Mouse (Mus musculus): Measurements from ENCODE around the gene Abhd12. TPM values are rescaled to one million over a fixed set of nuclear protein-coding genes. Genes with fewer than 3 reads are reported as not detected.

The Abhd12 gene
- polyA plus RNA-seq, 1 experiment from 2014 or later: 73.2 TPM

- TF ChIP-seq EP300 (optimal IDR thresholded peaks at IDR 0.05) (no peak), CTCF (IDR thresholded peaks at IDR 0.05; ENCODE audit: low read depth) (no peak)
- WGBS: 91% methylated on average over 7 of the region's 7 CpGs
Measured at GRCm38 (mm10) chr2:150832029-150832428, 72.5 kb downstream of the Abhd12 start.

GRCm38 (mm10) chr2:150830911-150831441 is 73.6 kb downstream of the Abhd12 start:
- Histone ChIP-seq H3K4me2 (replicated peaks; ENCODE audit: low read depth) (no peak overlapping the region), H3K4me1 (replicated peaks; ENCODE audit: control insufficient read depth, insufficient read depth) (no peaks in the 10 kb centered on the region), H3K9me3 (ENCODE audit: control insufficient read depth, low read length) (no peaks in the 10 kb centered on the region), H3K27me3 (ENCODE audit: control insufficient read depth, insufficient read depth, low read length) (no peaks in the 10 kb centered on the region), H3K9ac (ENCODE audit: low read length) (no peak overlapping the region), H3K27ac (replicated peaks) (0 out of 2 replicates have a peak overlapping the region, but pooled peaks have one; percentile 8), H3K36me3 (ENCODE audit: control insufficient read depth, insufficient read depth, low read length) (peaks cover 50% of the 10 kb centered on the region), H3K4me3 (ENCODE audit: low read depth, low read length) (no peak overlapping the region)
- TF ChIP-seq CTCF (IDR thresholded peaks at IDR 0.05; ENCODE audit: low read depth): no peak
- no peak for ATAC-seq (ENCODE audit: low FRiP score, low TSS enrichment)
- WGBS: 81% methylated on average over 3 of the region's 3 CpGs
- no peak for DNase-seq (ENCODE audit: low spot score)

More at GRCm38 (mm10) chr2:150832029-150832428, 72.5 kb downstream of the Abhd12 start:
- Histone ChIP-seq H3K9ac (ENCODE audit: low read length) (no peak overlapping the region), H3K4me1 (replicated peaks; ENCODE audit: control insufficient read depth, insufficient read depth) (no peaks in the 10 kb centered on the region), H3K4me2 (replicated peaks; ENCODE audit: low read depth) (no peak overlapping the region), H3K36me3 (ENCODE audit: control insufficient read depth, insufficient read depth, low read length) (peaks cover 40% of the 10 kb centered on the region), H3K4me3 (ENCODE audit: low read depth, low read length) (no peak overlapping the region), H3K27me3 (ENCODE audit: control insufficient read depth, insufficient read depth, low read length) (no peaks in the 10 kb centered on the region), H3K9me3 (ENCODE audit: control insufficient read depth, low read length) (no peaks in the 10 kb centered on the region), H3K27ac (replicated peaks) (no peak overlapping the region)
- no peak for ATAC-seq (ENCODE audit: low FRiP score, low TSS enrichment)
- no peak for DNase-seq (ENCODE audit: low spot score)

GRCm38 (mm10) chr2:150830011-150830410 is 74.5 kb downstream of the Abhd12 start:
- Histone ChIP-seq H3K27me3 (ENCODE audit: control insufficient read depth, insufficient read depth, low read length) (no peaks in the 10 kb centered on the region), H3K4me3 (ENCODE audit: low read depth, low read length) (no peak overlapping the region), H3K36me3 (ENCODE audit: control insufficient read depth, insufficient read depth, low read length) (peaks cover 55% of the 10 kb centered on the region), H3K9ac (ENCODE audit: low read length) (no peak overlapping the region), H3K4me2 (replicated peaks; ENCODE audit: low read depth) (no peak overlapping the region), H3K9me3 (ENCODE audit: control insufficient read depth, low read length) (no peaks in the 10 kb centered on the region), H3K27ac (replicated peaks) (no peak overlapping the region), H3K4me1 (replicated peaks; ENCODE audit: control insufficient read depth, insufficient read depth) (no peaks in the 10 kb centered on the region)
- DNase-seq (ENCODE audit: low spot score): no peak
- WGBS: 91% methylated on average over 2 of the region's 2 CpGs
- no peak for TF ChIP-seq EP300 (optimal IDR thresholded peaks at IDR 0.05)
- TF ChIP-seq CTCF (IDR thresholded peaks at IDR 0.05; ENCODE audit: low read depth): no peak
- no peak for ATAC-seq (ENCODE audit: low FRiP score, low TSS enrichment)

- 78% methylated on average over 4 of the region's 4 CpGs for WGBS
Measured at GRCm38 (mm10) chr2:150828654-150829053, 75.9 kb downstream of the Abhd12 start.

GRCm38 (mm10) chr2:150828164-150828563 is 76.4 kb downstream of the Abhd12 start:
- H3K4me3 ChIP-seq (ENCODE audit: low read depth, low read length): no peak overlapping the region
- no peaks in the 10 kb centered on the region for H3K4me1 ChIP-seq (replicated peaks; ENCODE audit: control insufficient read depth, insufficient read depth)
- H3K4me2 ChIP-seq (replicated peaks; ENCODE audit: low read depth): no peak overlapping the region
- H3K9ac ChIP-seq (ENCODE audit: low read length): no peak overlapping the region
- DNase-seq (ENCODE audit: low spot score) (no peak), ATAC-seq (ENCODE audit: low FRiP score, low TSS enrichment) (peak; percentile 18; the same call in 1 of the 2 replicates)
- H3K9me3 ChIP-seq (ENCODE audit: control insufficient read depth, low read length): no peaks in the 10 kb centered on the region
- H3K27me3 ChIP-seq (ENCODE audit: control insufficient read depth, insufficient read depth, low read length): no peaks in the 10 kb centered on the region
- TF ChIP-seq EP300 (optimal IDR thresholded peaks at IDR 0.05) (no peak), CTCF (IDR thresholded peaks at IDR 0.05; ENCODE audit: low read depth) (peak; percentile 57)
- H3K27ac ChIP-seq (replicated peaks): no peak overlapping the region
- H3K36me3 ChIP-seq (ENCODE audit: control insufficient read depth, insufficient read depth, low read length): peaks cover 64% of the 10 kb centered on the region
- WGBS: 85% methylated on average over 3 of the region's 3 CpGs

More at GRCm38 (mm10) chr2:150828654-150829053, 75.9 kb downstream of the Abhd12 start:
- H3K9me3 ChIP-seq (ENCODE audit: control insufficient read depth, low read length): no peaks in the 10 kb centered on the region
- H3K27me3 ChIP-seq (ENCODE audit: control insufficient read depth, insufficient read depth, low read length): no peaks in the 10 kb centered on the region
- DNase-seq (ENCODE audit: low spot score) (no peak), ATAC-seq (ENCODE audit: low FRiP score, low TSS enrichment) (no peak)
- TF ChIP-seq CTCF (IDR thresholded peaks at IDR 0.05; ENCODE audit: low read depth) (peak; percentile 38; the same call in 1 of the 2 replicates), EP300 (optimal IDR thresholded peaks at IDR 0.05) (no peak)
- peaks cover 62% of the 10 kb centered on the region for H3K36me3 ChIP-seq (ENCODE audit: control insufficient read depth, insufficient read depth, low read length)
- H3K4me1 ChIP-seq (replicated peaks; ENCODE audit: control insufficient read depth, insufficient read depth): no peaks in the 10 kb centered on the region
- no peak overlapping the region for H3K27ac ChIP-seq (replicated peaks)
- H3K9ac ChIP-seq (ENCODE audit: low read length): no peak overlapping the region
- H3K4me3 ChIP-seq (ENCODE audit: low read depth, low read length): no peak overlapping the region
- H3K4me2 ChIP-seq (replicated peaks; ENCODE audit: low read depth): no peak overlapping the region

GRCm38 (mm10) chr2:150826426-150826825 is 78.1 kb downstream of the Abhd12 start:
- Histone ChIP-seq H3K4me1 (replicated peaks; ENCODE audit: control insufficient read depth, insufficient read depth) (no peaks in the 10 kb centered on the region), H3K9ac (ENCODE audit: low read length) (no peak overlapping the region), H3K36me3 (ENCODE audit: control insufficient read depth, insufficient read depth, low read length) (peaks cover 70% of the 10 kb centered on the region), H3K27ac (replicated peaks) (no peak overlapping the region), H3K27me3 (ENCODE audit: control insufficient read depth, insufficient read depth, low read length) (no peaks in the 10 kb centered on the region), H3K9me3 (ENCODE audit: control insufficient read depth, low read length) (no peaks in the 10 kb centered on the region), H3K4me3 (ENCODE audit: low read depth, low read length) (no peak overlapping the region), H3K4me2 (replicated peaks; ENCODE audit: low read depth) (no peak overlapping the region)
- DNase-seq (ENCODE audit: low spot score): no peak
- ATAC-seq (ENCODE audit: low FRiP score, low TSS enrichment): no peak
- WGBS: 85% methylated on average over 3 of the region's 3 CpGs
- TF ChIP-seq EP300 (optimal IDR thresholded peaks at IDR 0.05): no peak
- no peak for TF ChIP-seq CTCF (IDR thresholded peaks at IDR 0.05; ENCODE audit: low read depth)

All from stomach, postnatal 0 days (tissue).